Mouse (Mus musculus): ENCODE results near the gene Pdk2.

Pdk2 gene

GRCm38 (mm10) chr11:95071266-95071665, 30.1 kb upstream of the Pdk2 start:
- in situ Hi-C loops (cut with MboI, MseI), result loop anchor here (10.0 kb wide), 1 partner anchor 814 kb away; no protein-coding TSS in a partner anchor

GRCm38 (mm10) chr11:95070140-95071107, 29.3 kb upstream of the Pdk2 start:
- in situ Hi-C loops (cut with MboI, MseI), result loop anchor here (10.0 kb wide), 1 partner anchor 814 kb away; no protein-coding TSS in a partner anchor

- in situ Hi-C loops (cut with MboI, MseI), result no loop called here
Measured at GRCm38 (mm10) chr11:95069226-95069957, 28.2 kb upstream of the Pdk2 start.

- in situ Hi-C loops (cut with MboI, MseI), result no loop called here
Measured at GRCm38 (mm10) chr11:95056768-95057501, 15.8 kb upstream of the Pdk2 start.

- in situ Hi-C loops (cut with MboI, MseI), result no loop called here
Measured at GRCm38 (mm10) chr11:95053062-95053461, 11.9 kb upstream of the Pdk2 start.

DNA sequence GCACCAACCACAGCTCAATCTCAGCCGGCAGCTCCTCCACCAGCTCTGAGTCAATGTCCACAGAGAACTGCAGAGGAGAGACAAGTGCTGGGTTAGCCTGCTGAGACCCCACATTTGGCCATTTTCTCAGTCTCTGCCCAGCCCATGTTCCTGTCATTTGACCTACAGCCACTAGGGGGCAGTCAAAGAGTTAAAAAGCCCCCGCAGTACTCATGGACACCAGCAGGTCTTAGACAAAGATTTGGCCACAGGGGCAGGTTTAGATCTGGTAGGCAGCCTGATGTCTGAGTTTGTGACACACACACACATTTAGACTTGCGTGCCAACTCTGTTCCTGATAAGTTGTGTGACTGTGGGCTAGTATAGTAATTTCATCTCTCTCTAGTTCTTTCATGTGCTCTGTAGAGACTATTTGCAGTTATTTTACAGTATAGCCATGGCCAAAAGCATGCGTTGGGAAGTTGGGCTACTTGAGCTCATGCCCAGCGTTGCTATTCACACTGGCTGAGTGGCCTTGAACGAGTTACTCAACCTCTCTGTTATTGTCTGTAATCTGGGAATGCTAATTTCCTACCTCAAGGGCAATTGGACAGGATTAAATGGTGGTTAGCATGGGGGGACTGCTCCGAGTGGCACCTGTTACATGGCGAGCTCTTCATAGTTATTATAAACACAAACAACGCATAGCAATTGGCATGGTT, 6.0 kb upstream of the Pdk2 start:
- in situ Hi-C loops (cut with MboI, MseI), result no loop called here

GRCm38 (mm10) chr11:95044185-95044870, 3.2 kb upstream of the Pdk2 start:
- in situ Hi-C loops (cut with MboI, MseI), result loop anchor here (5.0 kb wide), 1 partner anchor 63 kb away; no protein-coding TSS in a partner anchor

- in situ Hi-C loops (cut with MboI, MseI), result loop anchor here (5.0 kb wide), 1 partner anchor 64 kb away; no protein-coding TSS in a partner anchor
Measured at GRCm38 (mm10) chr11:95043608-95044007, 2.5 kb upstream of the Pdk2 start.

- in situ Hi-C loops (cut with MboI, MseI), result loop anchor here (5.0 kb wide), 1 partner anchor 64 kb away; no protein-coding TSS in a partner anchor
Measured at GRCm38 (mm10) chr11:95043060-95043459, 1.9 kb upstream of the Pdk2 start.

DNA sequence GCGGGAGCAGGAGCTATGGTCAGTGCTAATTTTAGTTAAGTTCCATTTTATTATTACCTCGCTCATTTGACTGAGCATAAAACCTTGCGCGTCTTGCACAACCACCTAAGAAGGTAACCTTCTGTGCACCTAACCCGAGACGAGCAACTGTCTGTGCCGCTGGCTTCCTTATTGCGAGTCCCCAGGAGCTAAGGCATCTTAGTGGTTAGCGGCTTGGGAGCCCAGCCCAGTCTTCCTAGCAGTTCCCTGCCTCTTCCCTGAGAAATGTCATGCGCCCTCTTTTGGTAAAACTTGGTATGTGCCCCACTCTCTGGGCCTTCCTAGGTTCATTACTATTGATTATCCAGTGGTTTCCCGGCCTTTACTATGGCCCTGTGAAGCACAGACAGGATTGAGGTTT, 942 bp upstream of the Pdk2 start:
- in situ Hi-C loops (cut with MboI, MseI), result loop anchor here (5.0 kb wide), 1 partner anchor 65 kb away; no protein-coding TSS in a partner anchor

DNA sequence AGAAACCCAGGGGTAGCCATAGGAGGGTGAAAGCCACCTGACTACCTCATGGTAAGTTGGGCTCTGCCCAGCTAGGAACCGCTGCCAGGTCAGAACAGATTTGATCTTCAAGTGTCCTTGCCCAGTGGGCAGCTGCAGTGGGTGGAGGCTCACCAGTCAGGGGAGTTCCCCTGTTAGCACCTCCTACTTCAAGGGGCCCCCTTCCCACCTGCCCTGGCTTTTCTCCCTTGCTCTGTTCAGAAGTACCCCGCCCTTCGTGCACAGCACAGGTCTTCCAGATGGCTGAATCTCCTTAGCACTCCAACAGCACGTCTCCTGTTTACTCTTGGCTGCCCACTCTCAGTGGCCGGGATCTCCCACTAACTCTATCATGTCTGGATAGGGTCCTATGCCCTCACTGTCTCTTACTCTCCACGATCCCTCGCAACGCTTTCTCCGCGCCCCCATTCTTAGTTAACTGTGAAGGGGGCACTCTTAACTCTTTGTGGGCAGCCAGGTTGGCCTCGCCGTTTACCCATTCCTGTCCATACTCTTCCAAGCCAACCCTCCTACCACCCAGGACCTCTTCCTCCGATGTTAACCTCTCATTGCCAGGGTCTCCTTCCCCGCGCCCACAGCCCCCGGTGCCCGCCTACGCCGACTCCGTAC, 539 bp downstream of the Pdk2 start:
- in situ Hi-C loops (cut with MboI, MseI), result loop anchor here (5.0 kb wide), 1 partner anchor 67 kb away; no protein-coding TSS in a partner anchor

- in situ Hi-C loops (cut with MboI, MseI), result loop anchor here (5.0 kb wide), 1 partner anchor 68 kb away; no protein-coding TSS in a partner anchor
Measured at GRCm38 (mm10) chr11:95039766-95040165, 1.4 kb downstream of the Pdk2 start.

GRCm38 (mm10) chr11:95038818-95039655, 2.1 kb downstream of the Pdk2 start:
- in situ Hi-C loops (cut with MboI, MseI), result no loop called here

- in situ Hi-C loops (cut with MboI, MseI), result no loop called here
Measured at GRCm38 (mm10) chr11:95038156-95038817, 2.9 kb downstream of the Pdk2 start.

GRCm38 (mm10) chr11:95037306-95037705, 3.8 kb downstream of the Pdk2 start:
- in situ Hi-C loops (cut with MboI, MseI), result no loop called here

- in situ Hi-C loops (cut with MboI, MseI), result no loop called here
Measured at GRCm38 (mm10) chr11:95036521-95036920, 4.6 kb downstream of the Pdk2 start.

DNA sequence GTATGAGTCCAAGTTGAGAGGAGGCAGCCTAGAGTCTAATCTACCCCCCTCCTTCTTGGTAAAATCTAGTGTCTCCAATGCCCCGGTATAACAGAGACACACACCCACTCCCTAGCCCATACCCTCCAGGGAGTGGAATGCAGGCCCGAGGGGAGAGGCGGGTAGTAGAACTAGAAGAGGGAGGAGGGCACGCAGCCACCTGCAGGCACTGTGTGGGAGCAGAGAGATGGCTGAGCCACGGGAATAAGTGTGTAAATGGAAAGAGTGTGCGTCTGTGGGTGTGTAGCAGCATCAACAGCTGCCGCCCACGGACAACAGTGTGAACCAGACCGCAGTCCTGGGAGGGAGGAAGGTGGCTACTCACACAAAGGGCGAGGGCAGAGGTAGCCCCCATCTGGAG, 6.3 kb downstream of the Pdk2 start:
- in situ Hi-C loops (cut with MboI, MseI), result no loop called here

DNA sequence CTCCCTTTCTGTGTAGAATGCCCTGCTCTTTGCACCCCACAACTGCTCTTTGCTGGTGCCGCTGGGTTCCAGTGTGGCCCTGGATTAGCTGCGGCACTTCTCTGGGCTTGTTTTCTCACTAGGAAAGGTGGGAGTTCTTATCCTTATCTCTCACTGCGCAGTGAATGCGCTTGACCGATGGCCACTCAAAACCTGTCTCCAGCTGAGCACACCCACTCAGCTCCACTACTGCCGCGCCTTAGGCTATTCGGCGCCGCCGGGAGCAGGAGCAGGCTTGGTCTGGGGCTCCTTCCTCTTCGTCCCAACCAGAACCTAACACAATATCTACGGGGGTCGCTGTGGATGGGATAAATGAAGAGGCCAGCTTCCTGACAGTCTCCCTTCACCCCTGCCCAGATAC, 7.5 kb downstream of the Pdk2 start:
- in situ Hi-C loops (cut with MboI, MseI), result no loop called here
